Mouse (Mus musculus) kidney, adult 2 months (tissue): Measurements from ENCODE around the gene Rell1.

ENCODE experiments used
- CTCF ChIP-seq: fragments of 200-500 bp; conservative IDR thresholded peaks from 2 replicates; pipeline ENCODE4 v1.5.1; 2011; ENCODE audit warnings: low read depth, mild to moderate bottlenecking, control low read depth, low read length, moderate library complexity, mixed read lengths; ENCODE audit not compliant: insufficient read depth, insufficient read length
- POLR2A ChIP-seq: fragments of 200-500 bp; IDR thresholded peaks from one replicate; pipeline ENCODE4 v1.6.1; 2011; ENCODE audit warnings: low read depth, low read length, control low read depth

- TF ChIP-seq CTCF (no peak), POLR2A (no peak)
Measured at GRCm38 (mm10) chr5:63957607-63958006, 11.1 kb downstream of the Rell1 start.
